Mouse (Mus musculus): Measurements from ENCODE around the gene Triml2.

The Triml2 gene

DNA sequence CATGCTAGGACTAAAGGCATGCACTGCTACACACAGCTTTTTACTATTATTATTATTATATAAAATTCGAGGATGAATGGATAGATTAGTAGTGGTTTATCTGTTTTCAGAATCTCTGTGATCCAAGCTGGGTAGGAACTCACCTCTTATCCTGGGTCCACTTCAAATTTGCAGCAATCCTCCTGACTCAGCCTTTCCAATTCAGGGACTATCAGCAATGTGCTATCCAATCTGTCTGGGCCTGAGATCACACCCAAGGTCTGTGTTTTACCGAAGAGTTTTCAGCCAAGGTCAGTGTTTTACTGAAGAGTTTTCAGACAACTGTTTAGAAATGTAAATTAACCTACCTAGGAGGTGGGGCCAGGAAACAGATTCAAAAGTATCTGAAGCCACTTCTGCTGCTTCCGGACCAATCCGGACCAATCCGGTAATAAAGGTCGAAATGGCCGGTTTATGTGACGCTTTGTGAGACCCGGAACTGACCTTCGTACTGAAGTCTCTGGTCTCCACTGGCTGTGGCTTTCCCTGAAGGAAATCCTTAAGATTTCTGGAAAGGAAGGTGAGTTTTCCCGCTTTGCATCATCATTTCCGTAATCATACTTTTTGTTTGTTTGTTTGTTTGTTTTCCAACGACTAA is at the start of gene Triml2:
TSS of gene Triml2 (plus strand) at position 488 of the 637 bp plus-strand sequence.
- DNase-seq (ENCODE audit: low spot score) = no peak

DNA sequence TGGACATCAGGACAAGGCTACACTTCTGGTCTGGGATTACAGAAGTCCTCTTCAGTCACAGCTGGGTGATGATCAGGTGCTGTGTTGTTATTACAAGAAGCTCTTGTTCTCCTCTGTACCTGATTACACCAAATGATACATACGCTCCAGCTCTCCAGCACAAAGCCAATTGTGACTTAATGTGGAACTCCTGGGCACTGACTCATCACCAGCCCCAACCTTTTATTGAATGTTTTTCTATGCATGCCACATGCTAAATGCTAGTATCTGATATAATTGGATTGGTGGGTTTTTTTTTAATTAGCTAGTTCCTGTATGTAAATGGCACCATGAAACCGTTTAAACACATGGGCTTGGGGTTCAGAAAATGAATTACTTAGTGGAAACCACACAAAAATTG is 39.0 kb upstream of the Triml2 start, which contains the start of gene Triml1:
TSS of gene Triml1 (minus strand) at position 101 of the 400 bp plus-strand sequence.
- DNase-seq (ENCODE audit: low spot score) = no peak

DNA sequence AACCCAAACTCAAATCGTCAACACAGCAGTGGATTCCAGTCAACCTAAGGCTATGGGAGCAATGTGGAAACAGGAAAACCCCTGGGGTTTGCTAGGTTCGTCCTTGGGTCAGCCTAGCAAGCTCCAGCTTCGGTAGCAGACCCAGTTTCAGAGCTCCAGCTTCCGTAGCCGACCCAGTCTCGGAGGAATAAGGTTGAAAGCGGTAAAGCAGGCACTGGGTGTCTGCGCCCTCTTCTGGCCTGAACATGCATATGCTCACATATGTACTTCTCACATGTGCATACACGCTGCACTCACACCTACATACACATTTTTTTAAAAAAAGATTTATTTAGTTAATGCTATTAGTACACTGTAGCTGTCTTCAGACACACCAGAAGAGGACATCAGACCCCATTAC is 31.0 kb upstream of the Triml2 start:
- DNase-seq (ENCODE audit: low spot score) = peak; percentile 9

DNA sequence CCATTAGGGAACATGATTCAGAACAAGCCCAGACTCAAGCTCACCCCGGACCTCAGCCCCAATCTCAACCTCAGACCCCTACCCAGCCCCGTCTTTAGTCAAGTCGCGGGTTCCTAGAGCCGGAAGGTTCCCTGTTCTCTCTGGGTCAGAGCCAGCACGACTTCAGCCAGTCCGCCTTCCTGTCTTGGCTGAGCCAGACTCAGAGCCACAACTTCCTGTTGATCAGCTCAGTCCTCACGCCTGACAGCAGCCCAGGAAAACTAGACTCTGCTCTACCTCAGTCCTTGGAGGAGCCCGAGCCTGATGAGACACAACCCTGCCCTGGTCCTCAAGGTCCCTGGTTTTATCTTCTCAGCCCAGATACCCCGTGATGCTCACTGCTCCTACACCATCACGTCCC is 17.1 kb upstream of the Triml2 start:
- DNase-seq (ENCODE audit: low spot score) = no peak

DNA sequence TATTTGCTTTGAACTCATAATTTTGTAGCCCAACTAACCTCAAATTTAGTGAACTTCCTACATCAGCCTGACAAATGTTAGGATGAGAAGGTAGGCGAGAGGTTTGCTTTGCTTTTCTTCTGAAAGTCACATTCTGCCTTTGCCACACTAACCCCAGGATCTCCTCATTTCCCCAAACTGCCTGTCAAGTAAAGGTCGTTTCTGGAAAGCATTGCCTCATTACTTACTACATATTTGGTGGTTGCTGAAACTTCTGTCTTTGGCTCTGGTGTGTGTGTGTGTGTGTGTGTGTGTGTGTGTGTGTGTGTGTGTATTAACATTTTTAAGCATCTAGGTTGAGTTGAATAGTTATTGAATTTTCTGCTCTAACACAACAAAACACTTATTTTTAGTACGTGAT is 15.9 kb upstream of the Triml2 start:
- no peak for DNase-seq (ENCODE audit: low spot score)

DNA sequence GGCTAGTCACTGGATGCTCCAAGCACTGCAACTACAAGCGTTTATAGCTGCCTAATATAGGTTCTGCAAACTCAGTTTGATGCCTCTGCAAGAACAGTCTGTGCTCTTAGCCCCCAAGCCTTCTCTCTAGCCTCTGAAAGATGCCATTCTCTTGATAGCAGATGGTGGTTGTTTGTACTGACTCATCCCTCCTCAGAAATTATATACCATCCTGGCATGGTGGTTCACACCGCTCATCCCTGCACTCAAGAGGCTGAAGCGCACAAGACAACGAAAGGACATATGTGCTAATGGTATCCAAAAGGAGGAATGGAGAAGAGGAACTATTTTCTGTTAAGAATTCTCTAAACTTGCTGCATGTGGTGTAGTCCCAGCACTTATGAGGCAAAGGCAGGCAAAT is 12.3 kb upstream of the Triml2 start:
- DNase-seq (ENCODE audit: low spot score) = no peak

DNA sequence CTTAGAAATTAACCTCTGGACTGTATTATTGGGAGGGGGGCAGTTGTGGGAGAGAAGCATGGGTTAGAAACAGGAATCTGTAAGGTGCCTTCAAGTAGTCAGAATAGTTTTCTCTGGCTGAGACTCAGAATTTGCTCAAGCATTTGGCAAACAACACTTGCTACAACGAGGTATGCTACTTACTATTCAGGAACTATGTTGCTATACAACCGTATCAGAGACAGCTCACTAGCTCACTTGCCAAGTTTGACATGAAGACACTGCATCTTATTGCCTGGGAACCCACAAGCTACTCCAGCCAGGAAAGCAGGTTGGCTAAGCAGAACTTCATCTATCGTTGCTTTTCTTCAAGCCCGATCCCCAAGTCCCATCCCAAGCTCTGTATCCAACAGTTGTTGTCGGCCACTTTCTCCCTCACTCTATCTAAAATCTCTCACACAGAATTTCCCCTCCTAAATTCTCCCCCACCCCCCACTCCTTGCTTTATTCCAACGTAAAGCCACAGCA is 11.0 kb upstream of the Triml2 start:
- no peak for DNase-seq (ENCODE audit: low spot score)

DNA sequence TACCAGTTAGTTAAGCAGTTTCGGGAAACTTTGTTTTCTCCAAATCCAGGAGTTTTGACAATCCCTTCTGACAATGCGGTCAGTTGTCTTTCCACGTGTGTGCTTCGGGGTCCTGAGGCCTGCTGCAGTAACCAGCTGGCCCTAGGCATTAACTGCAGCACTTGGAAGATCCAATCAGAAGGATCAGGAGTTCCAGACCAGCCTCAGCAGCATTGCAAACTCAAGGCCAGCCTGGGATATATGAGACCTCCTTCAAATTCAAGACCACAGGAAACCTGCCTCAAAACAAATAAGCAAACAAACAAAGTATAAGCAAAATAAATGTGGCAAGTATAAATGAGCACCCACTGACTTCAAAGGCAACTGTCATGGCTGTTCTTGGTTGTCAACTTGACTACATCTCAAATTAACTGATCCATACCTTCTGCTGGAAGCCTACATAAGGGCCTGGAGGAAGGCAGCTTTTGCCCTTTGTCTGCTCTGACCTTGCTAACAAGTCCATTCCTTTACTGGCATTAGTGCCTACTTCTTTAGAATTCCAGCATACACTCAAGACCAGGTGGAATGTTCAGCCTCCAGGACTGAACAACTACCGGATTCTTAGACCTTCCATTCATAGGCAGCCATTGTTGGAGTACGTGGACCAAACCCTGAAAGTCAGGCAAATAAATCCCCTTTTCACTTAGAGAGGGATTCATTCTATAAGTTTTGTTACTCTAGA is 3.4 kb upstream of the Triml2 start:
- DNase-seq (ENCODE audit: low spot score) = no peak

DNA sequence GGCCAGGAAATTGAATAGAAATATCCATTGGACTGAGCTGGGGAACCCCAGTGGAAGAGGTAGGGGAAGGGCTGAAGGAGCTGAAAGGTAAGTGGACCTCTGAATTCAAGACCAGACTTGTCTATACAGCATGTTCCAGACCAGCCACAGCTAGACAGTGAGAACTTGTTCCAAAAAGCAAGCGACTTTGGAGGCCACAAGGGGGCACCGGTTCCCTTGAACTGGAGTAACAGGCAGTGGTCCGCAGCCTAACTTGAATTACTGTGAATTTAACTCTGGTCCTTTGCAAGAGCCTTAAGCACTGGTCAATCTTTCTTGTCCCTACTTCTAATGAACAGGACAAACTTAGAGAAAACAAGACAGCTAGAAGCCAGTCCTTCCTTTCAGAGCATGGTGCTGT is 2.1 kb upstream of the Triml2 start:
- DNase-seq (ENCODE audit: low spot score) = no peak

DNA sequence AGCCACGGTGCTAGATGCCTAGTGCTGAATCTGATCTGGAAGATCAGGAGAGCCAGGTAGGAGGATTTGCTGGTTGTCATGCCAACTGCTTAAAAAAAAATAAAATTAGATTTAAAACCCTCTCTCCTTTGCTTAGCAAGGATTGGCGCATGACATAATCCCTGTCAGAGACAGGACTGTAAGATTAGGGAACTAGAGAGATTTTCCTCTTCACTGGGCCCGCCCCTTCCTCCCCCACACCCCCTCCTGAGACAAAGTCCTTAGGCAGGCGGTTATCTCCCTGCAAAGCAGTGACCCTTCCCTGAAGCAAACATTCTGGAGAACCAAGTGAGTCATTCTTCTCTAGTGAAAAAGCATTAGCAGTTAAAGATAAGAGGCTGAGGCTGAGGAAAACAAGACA is 1.2 kb upstream of the Triml2 start:
- no peak for DNase-seq (ENCODE audit: low spot score)

DNA sequence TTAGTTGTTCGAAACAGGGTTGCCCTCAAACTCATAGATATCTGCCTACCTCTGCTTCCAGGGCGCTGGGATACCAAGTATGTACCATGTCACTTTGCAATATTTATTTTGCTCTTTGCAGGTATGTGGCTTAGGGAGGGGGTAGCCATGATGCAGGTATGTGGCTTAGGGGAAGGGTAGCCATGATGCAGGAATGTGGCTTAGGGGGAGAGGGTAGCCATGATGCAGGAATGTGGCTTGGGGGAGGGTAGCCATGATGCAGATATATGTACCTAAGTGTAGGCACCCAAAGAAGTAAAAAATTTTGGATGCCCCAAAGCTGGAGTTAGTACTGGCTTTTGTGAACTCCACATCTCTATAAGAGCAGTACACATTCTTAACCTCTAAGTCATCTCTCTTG is 1.9 kb downstream of the Triml2 start:
- DNase-seq (ENCODE audit: low spot score) = no peak

DNA sequence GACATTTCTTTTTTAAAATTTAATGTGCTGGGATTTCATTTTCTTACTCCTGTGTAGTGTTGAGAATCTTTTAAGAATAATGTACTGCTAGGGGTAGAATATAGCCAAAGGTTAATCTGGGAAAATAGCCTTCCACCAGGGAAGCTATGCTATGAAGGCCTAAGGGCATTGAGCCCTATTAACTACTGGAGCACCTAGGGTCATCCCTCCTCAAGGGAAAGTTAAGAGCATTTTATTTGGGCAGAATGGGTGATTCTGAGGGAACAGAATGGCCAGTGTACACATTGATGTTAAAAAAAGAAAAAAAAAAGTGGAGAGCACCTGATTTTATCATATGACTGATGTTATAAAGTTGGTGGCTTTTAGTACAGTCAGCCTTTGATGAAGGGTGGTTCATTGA is 35.2 kb downstream of the Triml2 start:
- DNase-seq (ENCODE audit: low spot score) = no peak

DNA sequence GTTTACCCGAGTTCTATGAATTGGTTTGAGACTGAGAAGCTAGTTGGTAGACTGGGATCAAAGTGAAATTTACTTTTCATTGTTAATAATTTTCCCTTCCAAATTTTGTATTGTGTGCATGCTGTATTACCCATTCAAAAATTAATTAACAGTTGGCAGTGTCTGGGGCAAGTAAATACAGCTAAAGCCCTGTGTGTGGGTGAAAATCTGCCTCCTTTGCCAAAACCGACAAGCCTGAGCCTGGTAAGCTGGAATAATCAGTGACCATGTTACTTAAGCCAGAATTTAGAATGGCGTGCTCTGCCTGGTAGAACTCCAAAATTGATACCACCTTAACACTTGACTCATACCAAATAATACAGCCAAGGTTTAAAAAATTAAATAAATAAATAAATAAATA is 63.0 kb downstream of the Triml2 start:
- DNase-seq (ENCODE audit: low spot score) = no peak

Data from testis, postnatal 14 days (tissue).